Mouse (Mus musculus) midbrain, embryonic 13.5 days (tissue): ENCODE measurements around the gene Bbs9. TPM values are rescaled to one million over a fixed set of nuclear protein-coding genes. Genes with fewer than 3 reads are reported as not detected.

Experiments used
- ATAC-seq: fragments of 200-750 bp; cut with Nextera tagmentation; 2 replicates; pipeline ENCODE4 v1.8.0; 2017; ENCODE audit warnings: mild to moderate bottlenecking, moderate TSS enrichment, moderate library complexity
- H3K27ac ChIP-seq: fragments of 300-500 bp; sonication (generic); 2 replicates; pipeline ENCODE4 v1.5.1; 2015; ENCODE audit warnings: inconsistent platforms, mild to moderate bottlenecking, moderate library complexity
- H3K27me3 ChIP-seq: fragments of 300-500 bp; sonication (generic); 2 replicates; pipeline ENCODE4 v1.6.1; 2015; ENCODE audit warnings: mild to moderate bottlenecking, inconsistent platforms
- H3K36me3 ChIP-seq: fragments of 300-500 bp; sonication (generic); 2 replicates; pipeline ENCODE4 v1.6.1; 2015; ENCODE audit warnings: mild to moderate bottlenecking, inconsistent platforms
- H3K4me1 ChIP-seq: fragments of 300-500 bp; sonication (generic); replicated peaks from 2 replicates; pipeline ENCODE4 v1.6.1; 2015; ENCODE audit warnings: inconsistent platforms
- H3K4me2 ChIP-seq: fragments of 300-500 bp; sonication (generic); replicated peaks from 2 replicates; pipeline ENCODE4 v1.6.1; 2015; ENCODE audit warnings: moderate library complexity, mild to moderate bottlenecking, inconsistent platforms
- H3K4me3 ChIP-seq: fragments of 300-500 bp; sonication (generic); replicated peaks from 2 replicates; pipeline ENCODE4 v1.5.1; 2015; ENCODE audit warnings: mild to moderate bottlenecking, inconsistent platforms
- H3K9ac ChIP-seq: fragments of 300-500 bp; sonication (generic); replicated peaks from 2 replicates; pipeline ENCODE4 v1.6.1; 2015; ENCODE audit warnings: mild to moderate bottlenecking, inconsistent platforms
- H3K9me3 ChIP-seq: fragments of 300-500 bp; sonication (generic); 2 replicates; pipeline ENCODE4 v1.6.1; 2016; ENCODE audit warnings: mild to moderate bottlenecking, inconsistent platforms
- WGBS: fragments of 180-500 bp; shearing (Covaris S2); methylation state at CpG from one replicate; pipeline ENCODE4 v1.1.7; 2015; 5-methylcytosine and 5-hydroxymethylcytosine counted together
- polyA plus RNA-seq: library from polyadenylated mRNA; unstranded; fragments of >200 nt; fragmentation: Nextera tagmentation; extraction: Ambion mirVana; gene quantifications from 2 replicates; pipeline ENCODE4 v1.2.1, GENCODE M21; 2015

Gene Bbs9
- polyA plus RNA-seq, 1 experiment from 2014 or later: 22.5 TPM

GRCm38 (mm10) chr9:22613271-22613824 lies 137.8 kb downstream of the Bbs9 start:
- H3K27ac ChIP-seq: no peak overlapping the region
- 0 out of 2 replicates have a peak, but pooled peaks cover 4% of the 10 kb centered on the region for H3K4me1 ChIP-seq
- 64% methylated on average over 6 of the region's 6 CpGs for WGBS
- no peak overlapping the region for H3K4me3 ChIP-seq
- no peak overlapping the region for H3K4me2 ChIP-seq
- no peak overlapping the region for H3K9ac ChIP-seq
- H3K36me3 ChIP-seq: no peaks in the 10 kb centered on the region
- ATAC-seq: 0 out of 2 replicates have a peak, but pooled peaks have one; percentile 50
- no peaks in the 10 kb centered on the region for H3K27me3 ChIP-seq
- no peaks in the 10 kb centered on the region for H3K9me3 ChIP-seq

GRCm38 (mm10) chr9:22619245-22619644 lies 143.7 kb downstream of the Bbs9 start:
- Histone ChIP-seq H3K4me2 (no peak overlapping the region), H3K4me1 (no peaks in the 10 kb centered on the region), H3K4me3 (no peak overlapping the region), H3K9me3 (no peaks in the 10 kb centered on the region), H3K36me3 (no peaks in the 10 kb centered on the region), H3K27ac (no peak overlapping the region), H3K9ac (no peak overlapping the region), H3K27me3 (no peaks in the 10 kb centered on the region)
- ATAC-seq: no peak
- WGBS: 88% methylated on average over 1 of the region's 1 CpGs

DNA sequence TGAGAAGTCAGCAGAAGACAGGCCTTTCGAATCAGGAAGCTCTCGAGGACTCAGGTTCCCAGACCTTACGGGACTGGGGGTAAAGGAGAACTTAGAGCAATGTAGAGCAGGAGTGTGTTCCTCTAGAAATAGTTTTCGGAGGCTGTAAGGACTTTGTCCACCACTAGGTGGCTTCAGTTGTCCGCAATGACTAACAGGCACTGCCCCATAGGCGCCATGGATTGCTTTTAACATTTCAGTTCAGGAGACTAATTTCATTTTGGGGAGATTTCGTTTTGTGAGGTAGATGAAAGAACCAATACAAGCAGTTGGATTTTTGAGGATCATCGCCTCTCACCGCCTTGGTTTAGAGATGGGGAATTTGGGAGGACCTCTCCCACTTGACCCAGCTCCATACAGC lies 149.5 kb downstream of the Bbs9 start:
- ATAC-seq: no peak
- H3K9me3 ChIP-seq: no peaks in the 10 kb centered on the region
- H3K27me3 ChIP-seq: no peaks in the 10 kb centered on the region
- 57% methylated on average over 9 of the region's 9 CpGs for WGBS
- no peaks in the 10 kb centered on the region for H3K4me1 ChIP-seq
- no peak overlapping the region for H3K4me2 ChIP-seq
- no peaks in the 10 kb centered on the region for H3K36me3 ChIP-seq
- H3K27ac ChIP-seq: no peak overlapping the region
- no peak overlapping the region for H3K4me3 ChIP-seq
- no peak overlapping the region for H3K9ac ChIP-seq

GRCm38 (mm10) chr9:22626014-22626413 lies 150.5 kb downstream of the Bbs9 start:
- no peaks in the 10 kb centered on the region for H3K4me1 ChIP-seq
- H3K4me2 ChIP-seq: no peak overlapping the region
- H3K9ac ChIP-seq: no peak overlapping the region
- no peaks in the 10 kb centered on the region for H3K9me3 ChIP-seq
- ATAC-seq: no peak
- no peaks in the 10 kb centered on the region for H3K36me3 ChIP-seq
- 90% methylated on average over 3 of the region's 3 CpGs for WGBS
- H3K4me3 ChIP-seq: no peak overlapping the region
- no peak overlapping the region for H3K27ac ChIP-seq
- H3K27me3 ChIP-seq: no peaks in the 10 kb centered on the region

DNA sequence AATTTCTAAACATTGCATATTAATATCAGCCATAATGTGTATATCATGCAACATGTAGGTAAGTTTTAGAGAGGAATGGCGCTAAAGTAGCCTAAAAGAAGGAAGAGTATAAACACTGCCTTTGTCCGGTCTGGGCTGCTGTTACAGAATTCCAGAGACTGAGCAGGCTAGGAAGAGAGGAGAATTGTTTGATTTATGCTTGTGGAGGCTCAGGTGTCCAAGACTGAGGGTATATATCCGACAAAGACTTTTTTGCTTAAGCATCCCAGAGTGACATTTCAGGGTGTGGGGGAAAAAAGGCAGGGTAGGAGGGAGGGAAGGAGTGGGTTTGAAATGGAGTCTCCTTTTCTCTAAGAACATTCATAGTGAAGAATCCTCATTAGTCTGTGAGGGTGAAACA lies 152.4 kb downstream of the Bbs9 start:
- no peaks in the 10 kb centered on the region for H3K36me3 ChIP-seq
- no peak overlapping the region for H3K4me2 ChIP-seq
- no peak overlapping the region for H3K27ac ChIP-seq
- ATAC-seq: no peak
- no peaks in the 10 kb centered on the region for H3K27me3 ChIP-seq
- H3K9ac ChIP-seq: no peak overlapping the region
- 90% methylated on average over 3 of the region's 3 CpGs for WGBS
- no peaks in the 10 kb centered on the region for H3K4me1 ChIP-seq
- H3K4me3 ChIP-seq: no peak overlapping the region
- H3K9me3 ChIP-seq: no peaks in the 10 kb centered on the region

- Histone ChIP-seq H3K27ac (no peak overlapping the region), H3K4me1 (no peaks in the 10 kb centered on the region), H3K27me3 (no peaks in the 10 kb centered on the region), H3K4me3 (no peak overlapping the region), H3K9ac (no peak overlapping the region), H3K9me3 (no peaks in the 10 kb centered on the region), H3K36me3 (no peaks in the 10 kb centered on the region), H3K4me2 (no peak overlapping the region)
- ATAC-seq: no peak
- WGBS: 91% methylated on average over 9 of the region's 9 CpGs
Observed at GRCm38 (mm10) chr9:22632800-22633485, 157.4 kb downstream of the Bbs9 start.

GRCm38 (mm10) chr9:22638502-22638901 lies 163.0 kb downstream of the Bbs9 start:
- no peak overlapping the region for H3K9ac ChIP-seq
- H3K4me1 ChIP-seq: 0 out of 2 replicates have a peak, but pooled peaks cover 3% of the 10 kb centered on the region
- 91% methylated on average over 5 of the region's 5 CpGs for WGBS
- no peak for ATAC-seq
- no peak overlapping the region for H3K27ac ChIP-seq
- no peaks in the 10 kb centered on the region for H3K36me3 ChIP-seq
- H3K4me3 ChIP-seq: no peak overlapping the region
- H3K4me2 ChIP-seq: no peak overlapping the region
- H3K27me3 ChIP-seq: no peaks in the 10 kb centered on the region
- no peaks in the 10 kb centered on the region for H3K9me3 ChIP-seq

DNA sequence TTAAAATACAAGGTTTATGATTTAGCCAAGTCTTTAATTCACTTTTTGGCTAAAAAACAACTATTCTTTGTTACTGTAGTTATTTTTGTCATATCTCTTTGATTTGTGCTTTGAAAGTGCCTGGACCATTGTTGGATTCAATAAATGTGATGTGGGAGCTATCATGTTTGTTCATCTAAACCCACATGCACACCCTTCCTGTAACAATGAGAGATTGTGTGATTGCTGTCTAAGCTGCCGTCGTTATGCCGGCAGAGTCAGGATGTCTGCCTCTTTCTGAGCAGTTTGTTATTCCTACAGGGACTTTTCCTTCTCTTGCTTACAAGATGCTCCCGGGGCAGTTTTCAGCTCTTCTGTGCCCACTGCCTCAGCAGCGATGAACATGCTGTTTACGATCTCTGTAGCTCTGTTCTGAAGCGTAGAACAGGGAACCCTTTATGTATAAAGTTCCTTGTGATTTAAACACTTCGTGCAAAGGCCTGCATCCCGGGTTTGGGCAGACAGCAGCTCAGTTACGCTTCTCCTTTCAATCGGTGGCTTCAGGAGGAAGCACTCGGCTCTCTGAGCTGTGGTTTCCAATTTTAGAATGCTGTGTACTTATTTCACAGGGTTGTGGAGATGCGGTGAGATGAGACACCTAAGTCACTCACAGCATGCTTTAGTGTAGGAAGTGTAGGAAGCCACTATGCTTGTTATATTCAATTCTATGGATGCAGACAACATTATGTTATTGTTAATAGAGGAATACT lies 165.3 kb downstream of the Bbs9 start:
- no peaks in the 10 kb centered on the region for H3K27me3 ChIP-seq
- WGBS: 74% methylated on average over 13 of the region's 13 CpGs
- ATAC-seq: no peak
- no peaks in the 10 kb centered on the region for H3K36me3 ChIP-seq
- H3K9me3 ChIP-seq: no peaks in the 10 kb centered on the region
- no peak overlapping the region for H3K9ac ChIP-seq
- H3K4me1 ChIP-seq: 0 out of 2 replicates have a peak, but pooled peaks cover 3% of the 10 kb centered on the region
- H3K4me2 ChIP-seq: no peak overlapping the region
- H3K27ac ChIP-seq: no peak overlapping the region
- no peak overlapping the region for H3K4me3 ChIP-seq

DNA sequence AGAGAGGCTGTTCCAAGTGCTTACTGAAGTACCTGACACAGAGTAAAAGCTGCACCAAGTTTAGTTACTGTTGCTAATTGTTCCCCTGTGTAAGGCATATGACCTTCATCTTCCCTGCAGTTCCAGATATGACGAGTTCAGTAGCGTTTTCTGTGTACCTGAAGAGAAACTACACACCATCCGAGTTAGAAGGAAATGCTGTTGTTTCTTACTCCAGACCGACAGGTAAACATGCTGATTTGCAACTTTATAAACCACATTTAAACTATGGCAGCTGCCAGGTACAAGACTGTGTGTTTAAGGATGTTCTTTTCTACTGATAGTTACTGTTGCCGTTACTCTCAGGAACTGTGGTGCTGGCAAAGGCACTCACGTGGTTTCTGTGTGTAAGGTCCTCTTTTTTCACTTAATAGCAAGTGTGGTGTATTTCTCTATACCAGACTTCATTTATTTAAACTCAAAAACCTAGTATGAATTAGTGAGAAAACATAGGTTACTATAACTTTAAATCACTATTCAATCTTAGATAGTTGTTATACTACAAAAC lies 170.4 kb downstream of the Bbs9 start:
- no peak for ATAC-seq
- no peaks in the 10 kb centered on the region for H3K9me3 ChIP-seq
- H3K27ac ChIP-seq: no peak overlapping the region
- H3K4me1 ChIP-seq: 0 out of 2 replicates have a peak, but pooled peaks cover 1% of the 10 kb centered on the region
- no peak overlapping the region for H3K4me3 ChIP-seq
- H3K4me2 ChIP-seq: no peak overlapping the region
- no peaks in the 10 kb centered on the region for H3K36me3 ChIP-seq
- H3K27me3 ChIP-seq: no peaks in the 10 kb centered on the region
- H3K9ac ChIP-seq: no peak overlapping the region
- WGBS: 92% methylated on average over 6 of the region's 6 CpGs

DNA sequence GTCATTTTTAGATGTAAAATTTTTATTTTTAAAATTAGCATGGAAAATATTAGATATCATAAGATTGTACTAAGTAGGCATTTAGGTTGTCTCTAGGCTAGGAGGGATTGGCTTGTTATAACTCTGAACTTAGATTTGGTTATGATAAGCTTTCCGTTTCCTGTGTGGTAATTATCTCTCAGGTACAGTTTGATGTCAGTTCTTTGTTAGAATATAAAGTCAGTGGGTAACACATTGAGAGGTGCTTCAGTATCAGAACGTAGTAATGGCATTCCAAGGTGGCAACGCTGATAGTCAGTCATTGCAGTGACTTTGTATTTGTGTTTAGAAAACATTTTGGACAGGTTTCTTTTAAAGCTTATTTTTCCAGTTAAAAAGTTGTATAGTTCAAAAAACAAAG lies 170.9 kb downstream of the Bbs9 start:
- no peak for ATAC-seq
- no peaks in the 10 kb centered on the region for H3K9me3 ChIP-seq
- no peak overlapping the region for H3K27ac ChIP-seq
- no peaks in the 10 kb centered on the region for H3K36me3 ChIP-seq
- H3K27me3 ChIP-seq: no peaks in the 10 kb centered on the region
- WGBS: 95% methylated on average over 3 of the region's 3 CpGs
- no peak overlapping the region for H3K4me2 ChIP-seq
- no peaks in the 10 kb centered on the region for H3K4me1 ChIP-seq
- H3K4me3 ChIP-seq: no peak overlapping the region
- H3K9ac ChIP-seq: no peak overlapping the region

- H3K4me1 ChIP-seq: no peaks in the 10 kb centered on the region
- H3K27ac ChIP-seq: no peak overlapping the region
- no peak for ATAC-seq
- no peak overlapping the region for H3K9ac ChIP-seq
- H3K4me3 ChIP-seq: no peak overlapping the region
- H3K36me3 ChIP-seq: no peaks in the 10 kb centered on the region
- H3K4me2 ChIP-seq: no peak overlapping the region
- WGBS: 98% methylated on average over 3 of the region's 3 CpGs
- H3K27me3 ChIP-seq: no peaks in the 10 kb centered on the region
- H3K9me3 ChIP-seq: no peaks in the 10 kb centered on the region
Observed at GRCm38 (mm10) chr9:22648163-22648562, 172.6 kb downstream of the Bbs9 start.

GRCm38 (mm10) chr9:22649606-22650005 lies 174.1 kb downstream of the Bbs9 start:
- H3K27ac ChIP-seq: no peak overlapping the region
- no peak overlapping the region for H3K4me2 ChIP-seq
- no peaks in the 10 kb centered on the region for H3K4me1 ChIP-seq
- H3K9me3 ChIP-seq: no peaks in the 10 kb centered on the region
- no peaks in the 10 kb centered on the region for H3K27me3 ChIP-seq
- H3K9ac ChIP-seq: no peak overlapping the region
- 89% methylated on average over 10 of the region's 10 CpGs for WGBS
- ATAC-seq: no peak
- H3K4me3 ChIP-seq: no peak overlapping the region
- H3K36me3 ChIP-seq: no peaks in the 10 kb centered on the region
